Mouse (Mus musculus) activated CD4-positive, CD25-positive, alpha-beta regulatory T cell, adult 9 weeks (primary cell): Measurements from ENCODE around the gene Spats1. TPM values are rescaled to one million over a fixed set of nuclear protein-coding genes. Genes with fewer than 3 reads are reported as not detected.

Source experiments
- polyA plus RNA-seq: library from polyadenylated mRNA; unstranded; fragments of 100-300 nt; shearing (Covaris generic); gene quantifications from one replicate; pipeline ENCODE4 v1.2.1, GENCODE M21; 2017

The Spats1 gene
- polyA plus RNA-seq, result 1.2 TPM

DNA sequence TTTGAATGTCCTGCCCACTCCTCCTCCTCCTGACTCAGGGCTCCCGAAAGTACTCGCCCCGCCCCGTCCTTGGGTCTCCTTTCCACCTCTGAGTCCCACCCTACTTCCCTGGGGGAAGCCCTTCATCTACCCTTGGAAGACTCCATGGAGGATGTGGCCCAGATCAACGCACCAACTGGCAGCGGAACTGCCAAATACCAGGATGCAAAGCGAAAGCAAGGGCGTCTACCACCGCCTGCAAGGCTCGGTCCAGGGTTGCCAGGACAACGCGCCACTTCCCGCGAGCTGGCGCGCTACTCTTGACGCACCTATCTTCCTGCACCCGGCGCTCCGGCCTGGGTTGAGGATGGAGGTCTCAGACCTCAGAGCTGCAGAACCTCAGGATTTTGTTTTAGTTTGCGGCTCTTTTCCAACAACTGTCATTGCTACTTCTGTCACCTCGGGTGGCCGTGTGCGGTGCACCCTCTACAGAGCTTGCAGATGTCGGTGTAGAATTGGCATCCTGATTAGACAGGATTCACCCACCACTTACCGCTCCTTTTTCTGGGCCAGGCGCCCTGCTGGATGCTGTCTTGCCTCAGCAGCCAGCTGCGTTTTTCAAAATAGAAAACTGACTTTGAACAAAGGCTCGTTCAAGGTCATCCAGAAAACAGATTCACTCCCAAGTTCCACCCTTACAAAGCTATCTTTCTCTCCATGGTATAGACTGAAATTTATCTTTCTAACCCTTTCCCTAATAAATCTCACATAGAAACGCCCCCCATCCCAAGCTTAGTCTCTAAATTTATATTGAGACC lies at the start of gene Spats1:
Gene Spats1 (minus strand): TSS at position 747 of the 797 bp plus-strand sequence.

DNA sequence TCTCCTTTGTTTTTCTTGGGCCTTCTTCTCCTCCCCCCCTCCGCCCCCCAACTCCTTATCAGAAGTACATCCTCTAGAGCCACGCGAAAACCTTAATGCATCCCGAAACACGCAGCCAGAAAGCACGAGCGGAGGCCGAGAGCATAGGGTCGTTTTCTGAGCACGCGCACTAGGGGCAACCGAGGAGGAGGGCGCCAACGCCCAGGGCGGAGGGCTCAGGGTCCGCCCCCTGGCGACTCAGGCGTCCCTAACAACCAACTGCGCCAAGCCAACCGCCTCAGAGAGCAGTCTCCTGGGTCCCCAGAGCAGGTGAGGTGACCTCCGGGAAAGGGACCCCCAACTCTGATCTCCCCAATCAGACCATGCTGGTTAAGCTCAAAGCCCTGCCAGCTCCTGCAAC lies 48.0 kb upstream of the Spats1 start, which contains the start of gene Tcte1:
Gene Tcte1 (plus strand): TSS at position 172 of the 400 bp plus-strand sequence.

DNA sequence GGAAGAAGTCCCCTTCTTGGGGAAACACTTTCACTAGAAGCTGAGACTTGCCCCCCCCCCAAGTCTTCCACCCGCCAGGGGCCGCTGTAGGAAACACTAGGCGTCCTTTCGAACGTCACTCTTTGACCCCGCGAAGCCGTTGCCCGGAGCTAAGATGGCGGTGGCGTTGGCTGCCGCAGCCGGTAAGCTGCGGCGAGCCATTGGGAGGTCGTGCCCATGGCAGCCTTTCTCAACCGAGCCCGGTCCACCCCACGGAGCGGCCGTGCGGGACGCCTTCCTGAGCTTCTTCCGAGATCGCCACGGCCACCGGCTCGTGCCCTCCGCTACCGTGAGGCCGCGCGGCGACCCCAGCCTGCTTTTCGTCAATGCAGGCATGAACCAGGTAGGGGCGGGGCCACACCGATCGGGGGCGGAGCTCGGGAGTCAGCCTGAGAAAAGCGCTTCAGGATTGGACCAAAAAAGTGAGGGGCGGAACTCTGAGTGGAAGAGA lies 31.5 kb upstream of the Spats1 start, which contains the start of gene Aars2:
Gene Aars2 (plus strand): TSS at position 142 of the 490 bp plus-strand sequence.

DNA sequence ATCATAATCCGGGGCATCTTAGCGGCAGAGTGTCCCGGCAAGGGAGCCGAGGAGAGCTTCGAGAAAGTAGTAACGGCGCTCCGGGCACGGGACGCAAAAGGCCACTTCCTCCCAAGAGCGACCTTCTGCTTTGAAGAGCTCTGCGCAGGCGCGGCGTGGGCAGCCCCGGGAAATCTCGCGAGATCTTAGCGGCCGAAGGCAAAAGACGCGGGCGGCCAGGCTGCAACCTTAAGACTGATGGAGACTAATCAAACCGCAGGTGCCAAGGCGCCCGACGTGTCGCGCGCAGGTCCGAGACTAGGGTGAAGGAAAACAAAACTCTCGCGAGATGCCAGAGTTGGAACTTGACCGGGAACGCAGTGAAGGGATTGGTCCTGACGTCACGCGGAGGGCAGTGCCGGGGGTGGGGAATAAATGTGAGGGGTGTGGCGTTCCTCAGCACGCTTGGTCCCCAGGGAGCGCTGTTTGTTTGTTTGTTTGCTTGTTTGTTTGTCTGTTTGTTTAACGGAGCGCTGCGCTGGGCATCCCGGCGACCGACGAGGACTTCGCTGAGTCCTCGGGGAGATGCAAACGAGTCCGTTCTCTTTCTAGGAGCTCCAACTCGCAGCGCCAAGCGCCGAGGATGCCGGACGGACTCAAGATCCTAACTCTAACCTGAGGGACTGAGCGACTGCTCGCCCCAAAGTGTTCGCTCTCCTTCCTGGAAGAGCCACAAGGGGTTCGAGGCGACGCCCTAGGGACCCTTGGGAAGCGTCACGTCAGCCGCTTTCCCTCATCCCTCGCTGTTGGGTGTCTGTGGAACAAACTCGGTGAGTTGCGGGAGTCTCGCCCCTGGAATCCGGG lies 41.6 kb downstream of the Spats1 start, which contains the start of gene Cdc5l:
Gene Cdc5l (minus strand): TSS at position 319 of the 843 bp plus-strand sequence.

Other genes starting within 250 kb of the Spats1 start
- gene Cdc5l, start 41.7 kb downstream of the Spats1 start, polyA plus RNA-seq, result 88.1 TPM
- 13.8 TPM for gene Aars2, start 31.4 kb upstream of the Spats1 start, polyA plus RNA-seq
- gene Tcte1, start 48.0 kb upstream of the Spats1 start, polyA plus RNA-seq, result not detected
- 0.06 TPM for gene Tmem151b, start 74.3 kb upstream of the Spats1 start, polyA plus RNA-seq
- gene Nfkbie, start 80.3 kb upstream of the Spats1 start, polyA plus RNA-seq, result 97.9 TPM
- 77.9 TPM for gene Slc35b2, start 88.5 kb upstream of the Spats1 start, polyA plus RNA-seq
- gene Hsp90ab1, start 97.9 kb upstream of the Spats1 start, polyA plus RNA-seq, result 1,226 TPM
- 156 TPM for gene Slc29a1, start 124.2 kb upstream of the Spats1 start, polyA plus RNA-seq
- not detected for gene Mymx, start 126.7 kb upstream of the Spats1 start, polyA plus RNA-seq
- gene Capn11, start 183.9 kb upstream of the Spats1 start, polyA plus RNA-seq, result 3.7 TPM
- 101 TPM for gene Mrpl14, start 210.9 kb upstream of the Spats1 start, polyA plus RNA-seq
- 9.7 TPM for gene Tmem63b, start 211.5 kb upstream of the Spats1 start, polyA plus RNA-seq